Mouse (Mus musculus): ENCODE measurements around the gene Zfp13. TPM values are rescaled to one million over a fixed set of nuclear protein-coding genes. Genes with fewer than 3 reads are reported as not detected.

The Zfp13 gene
- polyA plus RNA-seq, 1 experiment, result not detected

DNA sequence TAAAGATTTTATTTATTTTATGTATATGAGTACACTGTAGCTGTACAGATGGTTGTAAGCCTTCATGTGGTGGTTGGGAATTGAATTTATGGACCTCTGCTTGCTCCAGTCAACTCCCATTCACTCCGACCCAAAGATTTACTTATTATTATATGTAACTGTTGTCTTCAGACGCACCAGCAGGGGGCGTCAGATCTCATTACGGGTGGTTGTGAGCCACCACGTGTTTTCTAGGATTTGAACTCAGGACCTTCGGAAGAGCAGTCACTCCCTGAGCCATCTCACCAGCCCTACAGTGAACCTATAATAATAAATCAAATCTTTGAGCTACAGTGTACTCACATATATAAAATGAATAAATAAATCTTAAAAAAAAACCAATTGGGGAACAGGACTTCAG, 27.2 kb downstream of the Zfp13 start:
- no peak for TF ChIP-seq CTCF (IDR thresholded peaks at IDR 0.05; ENCODE audit: insufficient read depth, low read depth, low read length)
- TF ChIP-seq POLR2A (IDR thresholded peaks at IDR 0.05; ENCODE audit: insufficient read depth, low read depth, low read length), result no peak
- Histone ChIP-seq H3K27ac (ENCODE audit: insufficient read depth, low read depth, low read length) (no peak overlapping the region), H3K4me1 (ENCODE audit: control insufficient read depth, insufficient read depth, low read length) (no peaks in the 10 kb centered on the region), H3K4me3 (ENCODE audit: insufficient read depth, low read depth, low read length) (no peak overlapping the region)
- 78% methylated on average over 6 of the region's 6 CpGs for WGBS

DNA sequence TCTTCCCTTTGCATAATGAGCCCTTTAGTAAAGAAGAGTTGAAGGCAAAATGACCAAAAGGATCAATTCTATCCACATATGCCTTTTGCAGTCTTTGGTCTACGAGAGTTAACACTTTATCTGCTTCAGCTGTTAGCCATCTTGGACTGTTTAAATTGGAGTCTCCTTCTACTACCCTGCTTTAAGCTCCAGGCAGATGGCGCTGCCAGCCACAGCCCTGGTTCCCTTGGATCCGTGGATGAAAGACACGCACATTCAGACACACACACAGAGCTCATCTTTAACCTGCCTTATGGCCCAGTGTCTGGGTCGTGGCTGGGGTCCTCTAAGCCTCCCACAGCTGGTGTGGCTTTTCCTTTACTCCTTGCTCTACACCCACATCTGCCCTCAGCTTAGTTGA, 28.2 kb downstream of the Zfp13 start:
- no peak overlapping the region for H3K27ac ChIP-seq (ENCODE audit: insufficient read depth, low read depth, low read length)
- 17% methylated on average over 5 of the region's 5 CpGs for WGBS
- TF ChIP-seq POLR2A (IDR thresholded peaks at IDR 0.05; ENCODE audit: insufficient read depth, low read depth, low read length), result no peak
- TF ChIP-seq CTCF (IDR thresholded peaks at IDR 0.05; ENCODE audit: insufficient read depth, low read depth, low read length), result no peak
- H3K4me3 ChIP-seq (ENCODE audit: insufficient read depth, low read depth, low read length), result no peak overlapping the region
- H3K4me1 ChIP-seq (ENCODE audit: control insufficient read depth, insufficient read depth, low read length), result no peaks in the 10 kb centered on the region

DNA sequence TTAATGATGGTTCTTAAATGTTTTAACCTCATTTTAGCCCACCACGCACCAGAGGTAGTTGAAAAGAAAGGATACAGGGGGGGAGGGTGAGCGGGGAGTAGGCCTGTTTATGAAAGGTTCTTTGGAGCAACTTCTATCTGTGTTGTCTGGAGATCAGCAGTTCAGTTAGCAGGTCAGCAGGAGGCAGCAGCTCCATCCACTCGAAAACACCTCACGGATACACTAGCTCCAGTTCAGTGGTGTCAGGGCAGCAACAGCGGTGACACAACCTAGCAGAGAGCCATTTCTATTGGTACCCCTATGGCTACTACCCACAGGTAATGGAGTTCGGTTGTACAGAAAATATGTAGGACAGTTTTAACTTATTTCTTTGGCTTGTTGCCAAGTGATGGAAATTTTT, 29.3 kb downstream of the Zfp13 start:
- Histone ChIP-seq H3K4me3 (ENCODE audit: insufficient read depth, low read depth, low read length) (no peak overlapping the region), H3K27ac (ENCODE audit: insufficient read depth, low read depth, low read length) (no peak overlapping the region), H3K4me1 (ENCODE audit: control insufficient read depth, insufficient read depth, low read length) (no peaks in the 10 kb centered on the region)
- TF ChIP-seq CTCF (IDR thresholded peaks at IDR 0.05; ENCODE audit: insufficient read depth, low read depth, low read length), result no peak
- TF ChIP-seq POLR2A (IDR thresholded peaks at IDR 0.05; ENCODE audit: insufficient read depth, low read depth, low read length), result no peak
- 28% methylated on average over 6 of the region's 6 CpGs for WGBS

DNA sequence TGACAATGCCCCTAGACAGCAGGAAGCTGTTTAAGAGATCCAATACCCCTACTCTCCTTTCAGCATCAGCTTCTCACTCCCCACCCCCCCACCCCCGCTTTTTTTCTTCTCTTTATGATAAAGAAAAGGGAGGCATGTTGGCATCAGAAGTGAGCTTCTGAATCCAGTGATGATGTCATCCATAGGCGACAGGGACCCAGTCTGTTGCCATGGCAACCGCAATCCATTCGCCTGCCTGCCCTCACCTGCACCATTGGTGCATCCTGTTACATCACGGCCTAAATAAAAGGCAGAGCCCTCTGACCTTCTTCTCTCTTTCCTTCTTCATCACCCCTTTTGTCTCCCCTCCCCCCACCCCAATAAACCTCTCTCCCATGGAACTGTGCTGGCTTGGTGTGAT, 30.9 kb downstream of the Zfp13 start:
- H3K4me1 ChIP-seq (ENCODE audit: control insufficient read depth, insufficient read depth, low read length), result no peaks in the 10 kb centered on the region
- WGBS, result 19% methylated on average over 5 of the region's 5 CpGs
- TF ChIP-seq CTCF (IDR thresholded peaks at IDR 0.05; ENCODE audit: insufficient read depth, low read depth, low read length) (no peak), POLR2A (IDR thresholded peaks at IDR 0.05; ENCODE audit: insufficient read depth, low read depth, low read length) (no peak)
- no peak overlapping the region for H3K4me3 ChIP-seq (ENCODE audit: insufficient read depth, low read depth, low read length)
- no peak overlapping the region for H3K27ac ChIP-seq (ENCODE audit: insufficient read depth, low read depth, low read length)

DNA sequence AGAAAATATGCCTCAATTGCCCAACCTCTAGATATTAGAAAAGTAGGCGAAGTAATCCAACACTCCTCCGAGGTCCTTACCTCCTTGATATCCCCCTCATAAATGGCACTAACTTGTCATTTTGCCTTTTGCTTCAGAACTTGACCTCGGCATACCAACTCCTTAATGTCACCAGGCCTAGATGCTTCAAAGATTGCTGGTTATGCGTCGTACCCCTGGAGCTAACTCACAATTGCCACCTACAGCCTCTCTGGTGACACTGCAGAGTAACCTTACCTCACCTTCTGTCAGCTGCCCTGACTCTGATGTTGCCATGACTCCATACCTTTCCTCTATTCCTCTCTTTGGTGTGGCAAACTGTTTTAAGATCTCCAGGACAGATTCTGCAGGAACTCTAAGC, 32.5 kb downstream of the Zfp13 start:
- Histone ChIP-seq H3K4me3 (ENCODE audit: insufficient read depth, low read depth, low read length) (no peak overlapping the region), H3K27ac (ENCODE audit: insufficient read depth, low read depth, low read length) (no peak overlapping the region), H3K4me1 (ENCODE audit: control insufficient read depth, insufficient read depth, low read length) (no peaks in the 10 kb centered on the region)
- 55% methylated on average over 5 of the region's 5 CpGs for WGBS
- TF ChIP-seq POLR2A (IDR thresholded peaks at IDR 0.05; ENCODE audit: insufficient read depth, low read depth, low read length) (no peak), CTCF (IDR thresholded peaks at IDR 0.05; ENCODE audit: insufficient read depth, low read depth, low read length) (no peak)

DNA sequence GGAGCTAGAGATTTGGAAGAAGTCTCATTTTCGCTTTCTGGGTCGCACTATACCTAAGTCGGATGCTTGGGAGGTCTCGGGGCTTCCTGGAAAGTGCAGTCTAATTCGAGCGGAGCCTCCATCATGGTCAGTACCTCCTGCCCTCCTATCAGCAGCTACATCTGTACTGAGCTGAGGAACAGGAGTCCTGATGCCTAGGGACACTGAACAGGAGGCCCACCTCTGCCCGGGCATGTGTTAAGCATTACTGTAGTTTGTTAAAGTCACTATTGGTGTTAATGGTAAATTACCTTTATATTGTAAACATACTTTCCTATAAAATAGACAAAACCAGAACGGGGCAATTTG, 34.9 kb downstream of the Zfp13 start:
- H3K4me1 ChIP-seq (ENCODE audit: control insufficient read depth, insufficient read depth, low read length), result peaks cover 3% of the 10 kb centered on the region; the same call in 1 of the 2 replicates
- peak overlapping the region; percentile 84 for H3K27ac ChIP-seq (ENCODE audit: insufficient read depth, low read depth, low read length)
- TF ChIP-seq POLR2A (IDR thresholded peaks at IDR 0.05; ENCODE audit: insufficient read depth, low read depth, low read length) (no peak), CTCF (IDR thresholded peaks at IDR 0.05; ENCODE audit: insufficient read depth, low read depth, low read length) (no peak)
- WGBS, result 0% methylated on average over 8 of the region's 8 CpGs
- peak overlapping the region; percentile 98 for H3K4me3 ChIP-seq (ENCODE audit: insufficient read depth, low read depth, low read length)

DNA sequence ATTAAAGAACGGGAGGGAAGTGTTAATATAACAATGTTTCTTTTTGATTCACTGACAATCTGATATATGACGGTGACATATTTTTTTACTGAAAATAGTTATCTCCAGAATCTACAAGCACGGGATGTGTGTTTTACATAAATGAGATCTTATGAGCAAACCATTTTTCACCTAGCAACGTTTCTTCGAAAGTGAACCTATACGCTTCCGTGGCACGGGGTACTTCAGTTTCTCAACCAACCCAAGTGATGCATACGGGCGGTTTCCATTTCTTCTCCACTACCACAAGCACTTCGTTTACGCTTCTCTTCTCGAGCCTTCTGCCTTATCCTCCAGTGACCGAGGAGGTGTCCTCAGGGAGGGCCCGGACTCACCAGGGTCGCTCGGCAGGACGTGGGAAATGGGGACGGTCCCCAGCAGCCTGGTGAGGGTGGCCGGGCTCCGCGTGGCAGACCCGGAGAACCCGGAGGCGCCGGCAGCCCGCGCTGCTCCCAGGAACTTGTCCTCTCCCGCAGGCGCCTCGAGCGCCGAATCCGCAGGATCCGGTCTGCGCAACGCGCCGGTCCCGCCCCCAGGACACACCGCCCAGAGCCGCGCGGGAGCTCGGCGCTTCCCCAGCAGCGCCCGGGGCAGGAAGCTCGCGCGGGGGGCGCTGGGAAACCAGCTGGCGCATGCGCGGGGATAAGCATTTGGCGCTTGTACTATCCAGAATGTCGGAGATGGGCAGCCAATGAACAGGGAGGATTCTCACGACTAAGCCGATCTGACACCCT, 35.5 kb downstream of the Zfp13 start, which contains the start of gene Zfp213:
Zfp213 (minus strand) TSS at position 644 of the 773 bp plus-strand sequence.
- Histone ChIP-seq H3K27ac (ENCODE audit: insufficient read depth, low read depth, low read length) (peak within 1 kb of the TSS; percentile 88), H3K4me1 (ENCODE audit: control insufficient read depth, insufficient read depth, low read length) (peaks cover 3% of the 10 kb centered on the region; the same call in 1 of the 2 replicates), H3K4me3 (ENCODE audit: insufficient read depth, low read depth, low read length) (peak within 1 kb of the TSS; percentile 98)
- TF ChIP-seq POLR2A (IDR thresholded peaks at IDR 0.05; ENCODE audit: insufficient read depth, low read depth, low read length) (peak; percentile 97), CTCF (IDR thresholded peaks at IDR 0.05; ENCODE audit: insufficient read depth, low read depth, low read length) (no peak)
- WGBS, result under 1% methylated on average over 59 of the region's 59 CpGs

DNA sequence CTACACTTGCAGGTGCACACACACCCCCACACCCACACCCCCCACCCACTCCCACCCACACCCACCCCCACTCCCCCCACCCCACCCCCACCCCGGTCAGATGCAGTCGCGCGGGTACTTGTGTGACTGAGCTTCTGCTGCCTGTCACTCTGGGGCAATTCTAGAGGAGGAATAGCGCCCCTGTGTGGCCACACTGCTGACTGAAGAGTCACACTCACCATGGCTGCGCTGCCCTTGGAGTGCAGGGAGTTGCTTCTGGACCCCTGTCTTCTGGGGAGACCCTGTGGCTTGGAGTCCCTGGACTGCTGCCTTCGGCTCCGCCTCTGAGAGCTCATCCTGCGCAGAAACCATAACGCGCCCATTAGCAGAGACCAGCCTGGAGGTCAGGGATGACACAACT, 39.5 kb downstream of the Zfp13 start:
- no peak overlapping the region for H3K4me3 ChIP-seq (ENCODE audit: insufficient read depth, low read depth, low read length)
- H3K4me1 ChIP-seq (ENCODE audit: control insufficient read depth, insufficient read depth, low read length), result peaks cover 3% of the 10 kb centered on the region; the same call in 1 of the 2 replicates
- 50% methylated on average over 11 of the region's 11 CpGs for WGBS
- no peak overlapping the region for H3K27ac ChIP-seq (ENCODE audit: insufficient read depth, low read depth, low read length)
- TF ChIP-seq CTCF (IDR thresholded peaks at IDR 0.05; ENCODE audit: insufficient read depth, low read depth, low read length), result no peak
- TF ChIP-seq POLR2A (IDR thresholded peaks at IDR 0.05; ENCODE audit: insufficient read depth, low read depth, low read length), result no peak

DNA sequence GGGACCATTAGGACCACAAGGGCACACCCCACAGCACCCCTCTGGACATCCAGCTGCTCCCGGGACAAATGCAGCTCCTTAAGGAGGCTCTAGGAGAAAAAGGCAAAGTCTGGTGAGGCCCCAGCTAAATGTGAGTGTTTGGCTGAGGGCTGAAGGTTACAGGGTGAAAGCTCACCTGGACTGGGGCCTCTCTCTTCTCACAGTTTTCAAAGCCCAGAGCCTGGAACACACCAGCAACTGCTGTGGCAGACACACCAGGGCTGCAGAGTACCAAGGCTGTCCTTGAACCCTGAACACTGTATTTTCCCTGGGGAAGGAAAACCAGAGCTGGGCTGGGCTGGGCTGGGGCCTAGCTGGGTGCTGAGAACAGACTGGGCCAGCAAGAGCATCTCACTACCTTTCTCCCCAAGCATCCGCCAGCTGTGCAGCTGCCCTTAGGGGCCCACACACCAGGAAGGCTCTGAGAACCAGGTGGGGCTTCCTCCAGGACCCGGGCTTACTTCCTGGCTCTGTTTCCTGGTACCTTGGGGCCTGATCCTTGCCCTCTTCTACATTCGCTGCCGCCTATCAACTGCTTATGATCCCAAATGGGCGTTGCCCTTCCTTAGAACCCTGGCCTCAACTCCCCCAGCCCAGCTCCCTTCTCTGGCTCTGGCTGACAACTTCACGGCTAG, 43.9 kb downstream of the Zfp13 start:
- Histone ChIP-seq H3K4me3 (ENCODE audit: insufficient read depth, low read depth, low read length) (no peak overlapping the region), H3K27ac (ENCODE audit: insufficient read depth, low read depth, low read length) (no peak overlapping the region), H3K4me1 (ENCODE audit: control insufficient read depth, insufficient read depth, low read length) (peaks cover 6% of the 10 kb centered on the region; the same call in 1 of the 2 replicates)
- TF ChIP-seq CTCF (IDR thresholded peaks at IDR 0.05; ENCODE audit: insufficient read depth, low read depth, low read length), result no peak
- no peak for TF ChIP-seq POLR2A (IDR thresholded peaks at IDR 0.05; ENCODE audit: insufficient read depth, low read depth, low read length)
- 78% methylated on average over 7 of the region's 7 CpGs for WGBS
